Mouse (Mus musculus): ENCODE results near the gene Sult1b1. TPM values are rescaled to one million over a fixed set of nuclear protein-coding genes. Genes with fewer than 3 reads are reported as not detected.

Sult1b1 gene
- 279 and 297 TPM in 2 replicates for polyA plus RNA-seq (2015; fragmentation: Nextera tagmentation; extraction: Ambion mirVana)

DNA sequence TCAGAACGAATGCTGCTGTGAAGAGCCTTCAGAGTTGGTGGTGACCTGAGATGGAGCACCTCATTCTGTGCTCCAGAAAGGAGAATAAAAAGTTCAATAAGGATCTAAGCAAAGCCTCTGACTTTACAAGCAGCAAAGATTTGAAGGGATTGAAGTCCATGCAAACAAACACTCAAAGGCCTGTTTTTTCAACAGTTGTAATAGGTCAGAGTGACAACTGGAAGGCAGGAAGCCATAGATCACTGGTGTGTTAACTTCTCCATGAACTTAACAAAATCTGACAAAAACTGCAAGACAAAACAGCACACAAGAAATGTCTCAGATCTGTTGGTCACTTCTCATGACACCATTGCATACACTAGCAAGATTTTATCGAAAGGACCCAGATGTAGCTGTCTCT, at the start of gene Sult1b1:
Sult1b1 (minus strand) TSS at position 85 of the 400 bp plus-strand sequence.
- no peak within 1 kb of the TSS for H3K4me2 ChIP-seq (replicated peaks; ENCODE audit: low read depth)
- H3K36me3 ChIP-seq (ENCODE audit: control insufficient read depth, insufficient read depth) = no peaks in the 10 kb centered on the region
- no peak within 1 kb of the TSS for H3K4me3 ChIP-seq (ENCODE audit: low read depth, low read length)
- H3K9ac ChIP-seq (ENCODE audit: low read depth, low read length) = no peak within 1 kb of the TSS
- H3K27me3 ChIP-seq (replicated peaks; ENCODE audit: control insufficient read depth, insufficient read depth, low read length) = no peaks in the 10 kb centered on the region
- no peaks in the 10 kb centered on the region for H3K9me3 ChIP-seq (ENCODE audit: control insufficient read depth)
- ATAC-seq = peak; percentile 40; the same call in 1 of the 2 replicates
- 78% methylated on average over 2 of the region's 2 CpGs for WGBS
- H3K4me1 ChIP-seq (replicated peaks; ENCODE audit: control insufficient read depth, insufficient read depth, low read length) = no peaks in the 10 kb centered on the region
- TF ChIP-seq CTCF (IDR thresholded peaks at IDR 0.05; ENCODE audit: low read depth) = no peak
- no peak within 1 kb of the TSS for H3K27ac ChIP-seq (ENCODE audit: low read depth, low read length)

DNA sequence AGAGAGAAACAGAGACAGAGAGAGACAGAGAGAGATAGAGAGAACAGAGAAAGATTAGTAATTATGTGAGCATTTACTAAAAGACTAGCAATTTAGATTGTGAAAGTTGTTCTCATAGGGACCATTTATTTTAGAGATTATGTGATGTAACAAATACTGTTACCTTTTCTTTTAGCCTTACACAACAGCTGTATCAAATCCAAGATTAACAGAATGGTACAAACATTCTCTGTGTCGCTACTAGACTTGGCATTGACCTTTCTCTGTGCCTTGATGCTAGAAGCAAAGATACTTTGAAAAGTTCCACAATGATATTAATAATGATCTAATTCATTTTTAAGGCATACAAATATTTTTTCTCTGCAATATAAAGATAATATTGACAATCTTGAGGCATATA, 42.4 kb upstream of the Sult1b1 start:
- H3K9ac ChIP-seq (ENCODE audit: low read depth, low read length) = no peak overlapping the region
- no peak for TF ChIP-seq CTCF (IDR thresholded peaks at IDR 0.05; ENCODE audit: low read depth)
- H3K4me1 ChIP-seq (replicated peaks; ENCODE audit: control insufficient read depth, insufficient read depth, low read length) = no peaks in the 10 kb centered on the region
- H3K27me3 ChIP-seq (replicated peaks; ENCODE audit: control insufficient read depth, insufficient read depth, low read length) = no peaks in the 10 kb centered on the region
- ATAC-seq = no peak
- H3K36me3 ChIP-seq (ENCODE audit: control insufficient read depth, insufficient read depth) = no peaks in the 10 kb centered on the region
- no peak overlapping the region for H3K27ac ChIP-seq (ENCODE audit: low read depth, low read length)
- 86% methylated on average over 1 of the region's 1 CpGs for WGBS
- H3K9me3 ChIP-seq (ENCODE audit: control insufficient read depth) = no peaks in the 10 kb centered on the region
- H3K4me2 ChIP-seq (replicated peaks; ENCODE audit: low read depth) = no peak overlapping the region
- H3K4me3 ChIP-seq (ENCODE audit: low read depth, low read length) = no peak overlapping the region

DNA sequence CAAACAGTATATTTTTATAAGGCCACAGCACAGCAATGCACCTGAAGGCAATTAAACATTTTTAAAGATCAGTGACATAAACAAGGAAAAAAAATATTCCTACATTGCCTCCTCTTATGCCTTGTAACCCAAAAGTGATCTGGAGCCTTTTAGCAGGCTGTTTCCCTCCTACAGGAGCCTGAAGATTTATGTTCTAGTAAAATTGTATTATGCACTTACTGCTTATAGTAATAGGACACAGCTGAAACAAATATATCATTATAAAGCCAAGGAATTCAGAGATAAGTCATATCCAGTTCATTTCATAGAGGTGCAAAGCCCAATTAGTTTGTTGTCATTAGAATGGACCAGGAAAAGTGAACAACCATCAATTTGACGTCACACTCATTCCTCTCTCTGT, 36.2 kb upstream of the Sult1b1 start:
- Histone ChIP-seq H3K4me3 (ENCODE audit: low read depth, low read length) (no peak overlapping the region), H3K27ac (ENCODE audit: low read depth, low read length) (no peak overlapping the region), H3K36me3 (ENCODE audit: control insufficient read depth, insufficient read depth) (no peaks in the 10 kb centered on the region), H3K27me3 (replicated peaks; ENCODE audit: control insufficient read depth, insufficient read depth, low read length) (no peaks in the 10 kb centered on the region), H3K4me2 (replicated peaks; ENCODE audit: low read depth) (no peak overlapping the region), H3K9ac (ENCODE audit: low read depth, low read length) (no peak overlapping the region), H3K4me1 (replicated peaks; ENCODE audit: control insufficient read depth, insufficient read depth, low read length) (no peaks in the 10 kb centered on the region), H3K9me3 (ENCODE audit: control insufficient read depth) (no peaks in the 10 kb centered on the region)
- no peak for TF ChIP-seq CTCF (IDR thresholded peaks at IDR 0.05; ENCODE audit: low read depth)
- no peak for ATAC-seq
- WGBS = 57% methylated on average over 1 of the region's 1 CpGs

DNA sequence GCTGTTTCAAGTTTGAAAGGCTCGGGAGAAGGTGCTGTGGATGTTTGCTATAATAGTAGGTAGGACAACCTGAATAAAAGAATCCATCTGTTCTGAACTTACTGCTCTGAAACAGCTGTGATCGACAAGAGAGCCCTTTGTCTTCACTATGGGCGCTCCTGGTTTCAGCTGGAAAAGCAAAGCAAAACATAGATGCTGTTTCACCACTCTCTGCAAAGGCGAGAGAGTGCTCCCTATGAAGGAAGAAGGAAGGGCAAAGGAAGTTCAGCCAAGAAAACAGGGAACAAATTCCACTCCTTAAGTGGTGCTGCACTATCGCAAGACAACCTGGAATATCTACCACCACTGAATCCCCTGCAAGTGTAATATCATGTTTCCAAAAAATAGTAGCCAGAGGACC, 35.5 kb upstream of the Sult1b1 start:
- no peaks in the 10 kb centered on the region for H3K4me1 ChIP-seq (replicated peaks; ENCODE audit: control insufficient read depth, insufficient read depth, low read length)
- no peak for TF ChIP-seq CTCF (IDR thresholded peaks at IDR 0.05; ENCODE audit: low read depth)
- no peak overlapping the region for H3K4me2 ChIP-seq (replicated peaks; ENCODE audit: low read depth)
- H3K36me3 ChIP-seq (ENCODE audit: control insufficient read depth, insufficient read depth) = no peaks in the 10 kb centered on the region
- H3K27me3 ChIP-seq (replicated peaks; ENCODE audit: control insufficient read depth, insufficient read depth, low read length) = no peaks in the 10 kb centered on the region
- WGBS = 46% methylated on average over 5 of the region's 5 CpGs
- H3K4me3 ChIP-seq (ENCODE audit: low read depth, low read length) = no peak overlapping the region
- H3K9ac ChIP-seq (ENCODE audit: low read depth, low read length) = no peak overlapping the region
- ATAC-seq = no peak
- no peaks in the 10 kb centered on the region for H3K9me3 ChIP-seq (ENCODE audit: control insufficient read depth)
- no peak overlapping the region for H3K27ac ChIP-seq (ENCODE audit: low read depth, low read length)

DNA sequence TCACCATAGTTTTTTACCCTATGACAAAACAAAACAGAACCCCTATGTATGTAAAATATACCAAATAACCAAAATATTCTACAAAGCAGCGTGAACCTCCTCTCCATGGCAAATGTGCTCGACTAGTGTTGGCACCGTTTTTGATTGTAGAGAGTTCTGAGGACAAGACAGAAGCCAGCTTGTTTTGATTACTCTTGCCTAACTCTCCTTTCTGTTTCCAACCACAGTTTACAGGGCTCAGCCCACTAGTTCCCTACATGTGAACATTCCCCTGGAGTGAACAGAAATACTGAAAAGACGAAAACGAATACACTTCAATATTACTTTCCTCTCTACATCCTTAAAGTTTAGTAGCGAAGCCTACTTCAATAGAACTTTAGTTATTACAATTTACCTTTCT, 34.8 kb upstream of the Sult1b1 start:
- Histone ChIP-seq H3K27me3 (replicated peaks; ENCODE audit: control insufficient read depth, insufficient read depth, low read length) (no peaks in the 10 kb centered on the region), H3K9me3 (ENCODE audit: control insufficient read depth) (no peaks in the 10 kb centered on the region), H3K36me3 (ENCODE audit: control insufficient read depth, insufficient read depth) (no peaks in the 10 kb centered on the region), H3K27ac (ENCODE audit: low read depth, low read length) (no peak overlapping the region), H3K9ac (ENCODE audit: low read depth, low read length) (no peak overlapping the region), H3K4me2 (replicated peaks; ENCODE audit: low read depth) (no peak overlapping the region), H3K4me1 (replicated peaks; ENCODE audit: control insufficient read depth, insufficient read depth, low read length) (no peaks in the 10 kb centered on the region), H3K4me3 (ENCODE audit: low read depth, low read length) (no peak overlapping the region)
- no peak for ATAC-seq
- WGBS = 83% methylated on average over 6 of the region's 6 CpGs
- no peak for TF ChIP-seq CTCF (IDR thresholded peaks at IDR 0.05; ENCODE audit: low read depth)

DNA sequence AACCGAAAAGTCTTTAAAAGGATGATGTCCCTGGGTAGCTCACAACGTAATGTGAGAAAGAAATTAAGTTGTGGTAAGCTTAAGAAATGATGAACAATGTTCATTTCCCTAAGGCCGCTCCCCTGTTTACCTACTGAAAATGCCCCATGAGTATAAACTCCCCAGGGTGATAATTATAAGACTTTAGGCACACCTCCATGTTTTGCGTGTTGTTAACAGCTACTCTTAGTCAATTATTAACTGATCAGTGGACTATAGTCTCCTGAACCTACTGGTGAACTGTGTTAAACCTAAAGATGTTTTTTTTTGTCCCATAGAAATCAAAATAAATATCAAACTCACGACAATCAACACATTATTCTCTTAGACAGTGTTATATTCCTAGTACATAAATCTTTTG, 30.9 kb upstream of the Sult1b1 start, which contains the start of gene Sult1d1:
Sult1d1 (minus strand) TSS at position 183 of the 400 bp plus-strand sequence.
- H3K4me3 ChIP-seq (ENCODE audit: low read depth, low read length) = peak within 1 kb of the TSS; percentile 26
- 36% methylated on average over 5 of the region's 5 CpGs for WGBS
- H3K9me3 ChIP-seq (ENCODE audit: control insufficient read depth) = no peaks in the 10 kb centered on the region
- H3K9ac ChIP-seq (ENCODE audit: low read depth, low read length) = no peak within 1 kb of the TSS
- H3K4me1 ChIP-seq (replicated peaks; ENCODE audit: control insufficient read depth, insufficient read depth, low read length) = no peaks in the 10 kb centered on the region
- H3K27me3 ChIP-seq (replicated peaks; ENCODE audit: control insufficient read depth, insufficient read depth, low read length) = no peaks in the 10 kb centered on the region
- H3K36me3 ChIP-seq (ENCODE audit: control insufficient read depth, insufficient read depth) = no peaks in the 10 kb centered on the region
- TF ChIP-seq CTCF (IDR thresholded peaks at IDR 0.05; ENCODE audit: low read depth) = no peak
- H3K27ac ChIP-seq (ENCODE audit: low read depth, low read length) = no peak within 1 kb of the TSS
- ATAC-seq = peak; percentile 95
- H3K4me2 ChIP-seq (replicated peaks; ENCODE audit: low read depth) = peak within 1 kb of the TSS; percentile 55

DNA sequence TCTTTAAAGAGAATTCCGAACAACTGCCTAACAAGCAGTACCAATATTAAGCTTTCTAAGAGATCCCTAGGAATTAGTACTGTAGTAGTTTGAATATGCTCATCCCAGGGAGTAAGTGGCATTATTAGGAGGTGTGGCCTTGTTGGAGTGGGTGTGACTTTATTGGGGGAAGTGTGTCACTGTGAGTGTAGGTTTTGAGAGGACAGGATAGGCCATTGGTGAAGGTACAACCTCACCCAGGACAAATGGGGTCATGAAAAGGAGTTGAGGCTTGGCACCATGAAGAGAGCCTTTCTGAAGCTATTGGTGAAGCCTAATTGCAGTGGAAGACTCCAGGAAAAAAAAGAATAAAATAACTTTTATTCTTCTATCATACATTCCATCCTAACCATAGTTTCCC, 29.3 kb upstream of the Sult1b1 start:
- Histone ChIP-seq H3K4me3 (ENCODE audit: low read depth, low read length) (peak overlapping the region; percentile 16; the same call in 1 of the 2 replicates), H3K4me2 (replicated peaks; ENCODE audit: low read depth) (peak overlapping the region; percentile 55), H3K36me3 (ENCODE audit: control insufficient read depth, insufficient read depth) (no peaks in the 10 kb centered on the region), H3K4me1 (replicated peaks; ENCODE audit: control insufficient read depth, insufficient read depth, low read length) (no peaks in the 10 kb centered on the region), H3K27me3 (replicated peaks; ENCODE audit: control insufficient read depth, insufficient read depth, low read length) (no peaks in the 10 kb centered on the region), H3K9me3 (ENCODE audit: control insufficient read depth) (no peaks in the 10 kb centered on the region), H3K9ac (ENCODE audit: low read depth, low read length) (no peak overlapping the region), H3K27ac (ENCODE audit: low read depth, low read length) (no peak overlapping the region)
- no peak for ATAC-seq
- TF ChIP-seq CTCF (IDR thresholded peaks at IDR 0.05; ENCODE audit: low read depth) = no peak
- WGBS = 78% methylated on average over 1 of the region's 1 CpGs

All from intestine, postnatal 0 days (tissue).